Mouse (Mus musculus): ENCODE results near the gene Hmcn1.

DNA sequence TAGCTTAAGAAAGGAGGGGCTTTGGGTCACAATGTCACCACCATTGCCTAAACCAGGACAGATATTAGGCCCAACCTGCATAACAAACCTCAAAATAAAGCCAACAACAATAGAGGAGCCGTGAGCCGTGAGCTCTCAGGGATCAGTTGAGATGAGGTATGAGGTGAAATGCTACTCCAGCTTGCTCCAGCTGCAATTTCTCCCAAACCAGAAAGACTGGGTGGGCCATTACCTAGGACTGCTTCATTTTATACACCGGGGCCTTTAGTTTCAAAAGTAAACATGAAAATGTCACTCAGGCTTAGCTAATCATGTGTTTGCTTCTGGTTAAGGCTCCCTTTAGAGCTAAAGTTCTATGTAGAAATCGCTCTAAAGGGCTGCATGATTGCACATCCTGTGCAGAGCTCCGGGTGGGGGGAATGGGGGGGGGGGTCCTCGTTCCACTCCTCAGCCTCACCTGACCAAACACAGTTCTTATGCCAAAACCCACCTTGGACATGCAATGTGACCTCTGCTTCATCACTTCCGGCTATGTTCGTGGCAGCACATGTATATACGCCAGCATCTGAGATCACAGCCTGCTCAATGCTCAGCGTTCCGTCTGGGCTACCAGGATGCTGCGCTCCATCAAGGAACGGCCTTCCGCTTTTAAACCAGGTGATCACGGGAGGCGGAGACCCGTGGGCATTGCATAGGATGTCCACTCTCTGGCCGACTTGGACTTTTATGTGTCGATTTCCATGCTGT is 250.0 kb downstream of the Hmcn1 start:
- TF ChIP-seq CTCF (IDR thresholded peaks at IDR 0.05; ENCODE audit: control insufficient read depth, insufficient read depth, insufficient read length) (no peak), MAX (IDR thresholded peaks at IDR 0.05) (no peak), USF1 (IDR thresholded peaks at IDR 0.05; ENCODE audit: low read depth) (no peak), MYOG (IDR thresholded peaks at IDR 0.05; ENCODE audit: control insufficient read depth, extremely low read depth, insufficient read length) (no peak), CEBPB (IDR thresholded peaks at IDR 0.05; ENCODE audit: low read depth) (no peak), MYOD1 (IDR thresholded peaks at IDR 0.05; ENCODE audit: control insufficient read depth, insufficient read length, low read depth) (no peak), FOSL1 (IDR thresholded peaks at IDR 0.05; ENCODE audit: insufficient read depth, low read length, poor library complexity, severe bottlenecking) (no peak)
